Comparison of ENCODE assay signal across 18 mouse cellular contexts in genomic region chr7:138066921-138067320, GRCm38 (mm10).
"Had no signal": no experiment of that assay in that cellular context is flagged by ENCODE, and none has a peak within 500 bp of the region (broad histone marks: within the 10 kb centered on the region; RNA-seq: fewer than 3 reads in every experiment).

No protein-coding gene starts in this region.

- H3K4me3 ChIP-seq: kidney, embryonic 15.5 days; left cerebral cortex, adult 2 months; limb, embryonic 12.5 days; liver, embryonic 13.5 days; lung, embryonic 15.5 days; midbrain, embryonic 12.5 days; myocyte; neural tube, embryonic 15.5 days had no signal

- H3K9me3 ChIP-seq: kidney, embryonic 15.5 days; limb, embryonic 12.5 days; liver, embryonic 13.5 days; lung, embryonic 15.5 days; midbrain, embryonic 12.5 days; neural tube, embryonic 15.5 days had no signal

- H3K27ac ChIP-seq: kidney, embryonic 15.5 days; left cerebral cortex, adult 2 months; limb, embryonic 12.5 days; liver, embryonic 13.5 days; lung, embryonic 15.5 days; macrophage; midbrain, embryonic 12.5 days; neural tube, embryonic 15.5 days had no signal

- H3K4me1 ChIP-seq: kidney, embryonic 15.5 days; limb, embryonic 12.5 days; liver, embryonic 13.5 days; lung, embryonic 15.5 days; midbrain, embryonic 12.5 days; neural tube, embryonic 15.5 days had no signal

- DNase-seq: kidney, postnatal 14 days; liver; liver, embryonic 13.5 days; liver, postnatal 0 days; lung, postnatal 14 days; retina, postnatal 1 day; right cerebral cortex, postnatal 4 days; spleen, adult 18-20 months; thymus, adult 18-20 months; thymus, postnatal 25 days had no signal

- H3K27me3 ChIP-seq: kidney, embryonic 15.5 days; limb, embryonic 12.5 days; liver, embryonic 13.5 days; lung, embryonic 15.5 days; midbrain, embryonic 12.5 days; neural tube, embryonic 15.5 days had no signal

- H3K9ac ChIP-seq: kidney, embryonic 15.5 days; limb, embryonic 12.5 days; liver, embryonic 13.5 days; liver, postnatal 0 days; lung, embryonic 15.5 days; midbrain, embryonic 12.5 days; neural tube, embryonic 15.5 days had no signal

- H3K4me2 ChIP-seq: kidney, embryonic 15.5 days; limb, embryonic 12.5 days; liver, embryonic 13.5 days; lung, embryonic 15.5 days; midbrain, embryonic 12.5 days; neural tube, embryonic 15.5 days had no signal

- ATAC-seq: liver, postnatal 0 days had no signal

- H3K36me3 ChIP-seq: kidney, embryonic 15.5 days; limb, embryonic 12.5 days; liver, embryonic 13.5 days; lung, embryonic 15.5 days; midbrain, embryonic 12.5 days; neural tube, embryonic 15.5 days had no signal
